Mouse (Mus musculus) left cerebral cortex, postnatal 4 days (tissue): ENCODE measurements around the gene 4930590J08Rik. TPM values are rescaled to one million over a fixed set of nuclear protein-coding genes. Genes with fewer than 3 reads are reported as not detected.
A peak's percentile ranks its signal among the peaks of the same experiment; 100 is the strongest.
"Not testable (repeated sequence)": the region's sequence is repeated elsewhere in the genome, so short reads cannot be mapped to it uniquely, and the experiment has no call there.

ENCODE experiments used
- DNase-seq: peaks from one replicate; pipeline ENCODE4 v3.0.0-alpha.2; 2022
- intact Hi-C: fragments of 180-260 bp; cut with DNase I; formaldehyde crosslinking; loops from one replicate; pipeline ENCODE4 v1.15.1; 2025
- total RNA-seq, 2 experiments: library from RNA; stranded (reverse); gene quantifications; 2 replicates each; pipeline ENCODE4 v1.2.3; 2021

4930590J08Rik gene
- 1 to 10 TPM; 2.6 to 3.0 TPM for total RNA-seq

GRCm38 (mm10) chr6:91902509-91902908 is at the start of gene 4930590J08Rik:
TSS of gene 4930590J08Rik (plus strand) at chr6:91902809.
- intact Hi-C loops: loop anchor here (5.0 kb wide), 1 partner anchor 365 kb away; no protein-coding TSS in a partner anchor
- not testable (repeated sequence) for DNase-seq

- intact Hi-C loops: loop anchor here (10.0 kb wide), 1 partner anchor 84 kb away; no protein-coding TSS in a partner anchor
- DNase-seq: no peak
Observed at GRCm38 (mm10) chr6:91858339-91858738, 44.3 kb upstream of the 4930590J08Rik start.

GRCm38 (mm10) chr6:91862848-91863247 is 39.8 kb upstream of the 4930590J08Rik start:
- intact Hi-C loops: no loop called here
- peak; percentile 76 for DNase-seq

GRCm38 (mm10) chr6:91864595-91864994 is 38.0 kb upstream of the 4930590J08Rik start:
- DNase-seq: no peak
- intact Hi-C loops: no loop called here

- intact Hi-C loops: no loop called here
- no peak for DNase-seq
Observed at GRCm38 (mm10) chr6:91865601-91866000, 37.0 kb upstream of the 4930590J08Rik start.

GRCm38 (mm10) chr6:91868091-91868490 is 34.5 kb upstream of the 4930590J08Rik start:
- DNase-seq: no peak
- intact Hi-C loops: no loop called here

- intact Hi-C loops: no loop called here
- no peak for DNase-seq
Observed at GRCm38 (mm10) chr6:91872781-91873180, 29.8 kb upstream of the 4930590J08Rik start.

- peak; percentile 93 for DNase-seq
- intact Hi-C loops: no loop called here
Observed at GRCm38 (mm10) chr6:91877885-91878651, 24.5 kb upstream of the 4930590J08Rik start, which contains the start of gene Ccdc174. TSS of gene Ccdc174 (plus strand) at chr6:91878053.

- no peak for DNase-seq
- intact Hi-C loops: loop anchor here (5.0 kb wide), 1 partner anchor 107 kb away; no protein-coding TSS in a partner anchor
Observed at GRCm38 (mm10) chr6:91883859-91884258, 18.8 kb upstream of the 4930590J08Rik start.

GRCm38 (mm10) chr6:91889255-91889906 is 13.2 kb upstream of the 4930590J08Rik start:
- intact Hi-C loops: no loop called here
- no peak for DNase-seq

GRCm38 (mm10) chr6:91890615-91891014 is 12.0 kb upstream of the 4930590J08Rik start:
- intact Hi-C loops: loop anchor here (10.0 kb wide), 1 partner anchor 366 kb away; no protein-coding TSS in a partner anchor
- no peak for DNase-seq

- intact Hi-C loops: loop anchor here (10.0 kb wide), 1 partner anchor 367 kb away; no protein-coding TSS in a partner anchor
- no peak for DNase-seq
Observed at GRCm38 (mm10) chr6:91891776-91892175, 10.8 kb upstream of the 4930590J08Rik start.

GRCm38 (mm10) chr6:91896783-91897182 is 5.8 kb upstream of the 4930590J08Rik start:
- no peak for DNase-seq
- intact Hi-C loops: loop anchor here (10.0 kb wide), 1 partner anchor 372 kb away; no protein-coding TSS in a partner anchor

- intact Hi-C loops: loop anchor here (1.0 to 5.0 kb wide), 2 partner anchors 166 to 366 kb away; no protein-coding TSS in a partner anchor
- DNase-seq: peak; percentile 77
Observed at GRCm38 (mm10) chr6:91901505-91901904, 1.1 kb upstream of the 4930590J08Rik start.

GRCm38 (mm10) chr6:91914011-91914410 is 11.4 kb downstream of the 4930590J08Rik start:
- no peak for DNase-seq
- intact Hi-C loops: no loop called here

GRCm38 (mm10) chr6:91917286-91917685 is 14.7 kb downstream of the 4930590J08Rik start:
- intact Hi-C loops: no loop called here
- DNase-seq: no peak

- intact Hi-C loops: no loop called here
- no peak for DNase-seq
Observed at GRCm38 (mm10) chr6:91917716-91918115, 15.1 kb downstream of the 4930590J08Rik start.

- intact Hi-C loops: no loop called here
- no peak for DNase-seq
Observed at GRCm38 (mm10) chr6:91931231-91931630, 28.6 kb downstream of the 4930590J08Rik start.

GRCm38 (mm10) chr6:91938491-91938890 is 35.9 kb downstream of the 4930590J08Rik start:
- intact Hi-C loops: no loop called here
- no peak for DNase-seq

GRCm38 (mm10) chr6:91948426-91948825 is 45.8 kb downstream of the 4930590J08Rik start:
- DNase-seq: peak; percentile 64
- intact Hi-C loops: no loop called here

- DNase-seq, intact Hi-C loops: not testable (repeated sequence)
Observed at GRCm38 (mm10) chr6:91958015-91958414, 55.4 kb downstream of the 4930590J08Rik start.
